Mouse (Mus musculus) kidney, postnatal 36 days (tissue): ENCODE results near the gene Dnm2.

Experiments
- DNase-seq, 2 experiments: peaks; one replicate each; pipeline ENCODE4 v3.0.0; 2021 to 2022; ENCODE audit warnings: mixed read lengths in 2 of 2

Gene Dnm2

GRCm38 (mm10) chr9:21430724-21431123 lies 6.0 kb downstream of the Dnm2 start:
- DNase-seq, result no peak

- DNase-seq, result no peak
Observed at GRCm38 (mm10) chr9:21432066-21432465, 7.4 kb downstream of the Dnm2 start.

GRCm38 (mm10) chr9:21433766-21434165 lies 9.1 kb downstream of the Dnm2 start:
- DNase-seq, result no peak

GRCm38 (mm10) chr9:21434410-21434809 lies 9.7 kb downstream of the Dnm2 start:
- DNase-seq, result no peak

- DNase-seq, result no peak
Observed at GRCm38 (mm10) chr9:21435777-21436635, 11.3 kb downstream of the Dnm2 start.

- no peak for DNase-seq
Observed at GRCm38 (mm10) chr9:21437577-21437976, 12.9 kb downstream of the Dnm2 start.

- DNase-seq, result peak in 1 of 2 experiments; percentile 38
Observed at GRCm38 (mm10) chr9:21438219-21438618, 13.5 kb downstream of the Dnm2 start.

GRCm38 (mm10) chr9:21439456-21439855 lies 14.7 kb downstream of the Dnm2 start:
- DNase-seq, result no peak

GRCm38 (mm10) chr9:21439914-21440313 lies 15.2 kb downstream of the Dnm2 start:
- no peak for DNase-seq

- DNase-seq, result no peak
Observed at GRCm38 (mm10) chr9:21440387-21440786, 15.7 kb downstream of the Dnm2 start.

- DNase-seq, result no peak
Observed at GRCm38 (mm10) chr9:21443853-21444252, 19.1 kb downstream of the Dnm2 start.

GRCm38 (mm10) chr9:21444574-21444973 lies 19.9 kb downstream of the Dnm2 start:
- DNase-seq, result no peak

GRCm38 (mm10) chr9:21445081-21445744 lies 20.5 kb downstream of the Dnm2 start:
- DNase-seq, result no peak

GRCm38 (mm10) chr9:21447778-21448177 lies 23.1 kb downstream of the Dnm2 start:
- DNase-seq, result no peak

- no peak for DNase-seq
Observed at GRCm38 (mm10) chr9:21449710-21450109, 25.0 kb downstream of the Dnm2 start.

- DNase-seq, result peak; percentile 54 to 76
Observed at GRCm38 (mm10) chr9:21450270-21450669, 25.6 kb downstream of the Dnm2 start.

- DNase-seq, result peak; percentile 41 to 49
Observed at GRCm38 (mm10) chr9:21451391-21451790, 26.7 kb downstream of the Dnm2 start.

GRCm38 (mm10) chr9:21451870-21452269 lies 27.2 kb downstream of the Dnm2 start:
- no peak for DNase-seq

GRCm38 (mm10) chr9:21453003-21453402 lies 28.3 kb downstream of the Dnm2 start:
- no peak for DNase-seq

GRCm38 (mm10) chr9:21453459-21453858 lies 28.8 kb downstream of the Dnm2 start:
- no peak for DNase-seq

- DNase-seq, result peak; percentile 45 to 59
Observed at GRCm38 (mm10) chr9:21454556-21454955, 29.8 kb downstream of the Dnm2 start.

- DNase-seq, result no peak
Observed at GRCm38 (mm10) chr9:21455103-21455770, 30.5 kb downstream of the Dnm2 start.

GRCm38 (mm10) chr9:21456246-21456929 lies 31.7 kb downstream of the Dnm2 start:
- DNase-seq, result no peak
